Mouse (Mus musculus): ENCODE results near the gene Hsd3b7. TPM values are rescaled to one million over a fixed set of nuclear protein-coding genes. Genes with fewer than 3 reads are reported as not detected.

Hsd3b7 gene
- total RNA-seq, 1 experiment, result 14.7 TPM

DNA sequence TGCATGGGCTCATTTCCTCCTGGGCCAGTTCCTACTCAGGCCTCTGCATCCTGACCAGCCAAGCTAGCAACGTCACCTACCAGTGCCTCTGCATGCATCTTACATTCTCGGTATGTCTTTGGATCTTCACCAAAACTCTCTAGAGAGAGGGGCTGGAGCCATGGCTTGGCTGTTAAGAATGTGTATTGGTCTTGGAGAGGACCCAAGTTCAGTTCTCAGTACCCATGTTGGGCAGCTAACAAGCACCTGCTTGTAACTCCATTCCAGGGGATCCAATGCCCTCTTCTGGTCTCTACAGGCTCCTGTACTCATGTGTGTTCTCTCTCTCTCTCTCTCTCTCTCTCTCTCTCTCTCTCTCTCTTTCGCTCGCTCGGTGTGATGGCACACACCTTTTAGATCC is 17.4 kb downstream of the Hsd3b7 start:
- Histone ChIP-seq H3K4me1 (ENCODE audit: control insufficient read depth in 2 of 2, insufficient read depth in 2 of 2, low read length in 2 of 2, poor library complexity in 1 of 2) (peaks cover 1 to 14% of the 10 kb centered on the region in 2 experiments; a peak in 2 of 4 replicates), H3K27ac (ENCODE audit: insufficient read depth, low read depth, low read length, poor library complexity, severe bottlenecking) (no peak overlapping the region), H3K4me3 (ENCODE audit: insufficient read depth in 1 of 2, low read depth in 1 of 2, low read length in 2 of 2, poor library complexity in 1 of 2, severe bottlenecking in 1 of 2) (no peak overlapping the region), H3K9ac (ENCODE audit: insufficient read depth, low read depth, low read length, poor library complexity, severe bottlenecking) (no peak overlapping the region), H3K9me3 (ENCODE audit: control insufficient read depth, insufficient read depth, low read depth, low read length) (no peaks in the 10 kb centered on the region), H3K36me3 (ENCODE audit: control insufficient read depth, insufficient read depth, low read length, poor library complexity, severe bottlenecking) (no peaks in the 10 kb centered on the region)
- DNase-seq (ENCODE audit: low read depth, low spot score), result no peak
- in situ Hi-C loops (cut with MboI; ENCODE audit: low sequenced_read_pairs in 2 of 2, unreplicated experiment in 2 of 2), result no loop called here
- no peak for TF ChIP-seq ZC3H11A (IDR thresholded peaks at IDR 0.05; ENCODE audit: borderline replicate concordance, low read depth, low read length)
- no peak for TF ChIP-seq CHD2 (IDR thresholded peaks at IDR 0.05; ENCODE audit: low read depth, low read length)
- TF ChIP-seq MAFK (IDR thresholded peaks at IDR 0.05; ENCODE audit: insufficient read depth, low read depth, low read length), result no peak
- no peak for TF ChIP-seq ZNF384 (IDR thresholded peaks at IDR 0.05; ENCODE audit: low read depth, low read length)
- TF ChIP-seq HCFC1 (IDR thresholded peaks at IDR 0.05; ENCODE audit: borderline replicate concordance, insufficient read depth, low read length), result no peak

- in situ Hi-C loops (cut with MboI; ENCODE audit: low sequenced_read_pairs in 2 of 2, unreplicated experiment in 2 of 2), result no loop called here
- TF ChIP-seq ZNF384 (IDR thresholded peaks at IDR 0.05; ENCODE audit: low read depth, low read length), result no peak
- no peak for TF ChIP-seq HCFC1 (IDR thresholded peaks at IDR 0.05; ENCODE audit: borderline replicate concordance, insufficient read depth, low read length)
- TF ChIP-seq ZC3H11A (IDR thresholded peaks at IDR 0.05; ENCODE audit: borderline replicate concordance, low read depth, low read length), result no peak
- no peak for TF ChIP-seq CHD2 (IDR thresholded peaks at IDR 0.05; ENCODE audit: low read depth, low read length)
- TF ChIP-seq MAFK (IDR thresholded peaks at IDR 0.05; ENCODE audit: insufficient read depth, low read depth, low read length), result no peak
- Histone ChIP-seq H3K9me3 (ENCODE audit: control insufficient read depth, insufficient read depth, low read depth, low read length) (no peaks in the 10 kb centered on the region), H3K4me3 (ENCODE audit: insufficient read depth in 1 of 2, low read depth in 1 of 2, low read length in 2 of 2, poor library complexity in 1 of 2, severe bottlenecking in 1 of 2) (no peak overlapping the region), H3K36me3 (ENCODE audit: control insufficient read depth, insufficient read depth, low read length, poor library complexity, severe bottlenecking) (no peaks in the 10 kb centered on the region), H3K27ac (ENCODE audit: insufficient read depth, low read depth, low read length, poor library complexity, severe bottlenecking) (no peak overlapping the region), H3K4me1 (ENCODE audit: control insufficient read depth in 2 of 2, insufficient read depth in 2 of 2, low read length in 2 of 2, poor library complexity in 1 of 2) (peaks cover 0 to 7% of the 10 kb centered on the region in 2 experiments; a peak in 1 of 4 replicates), H3K9ac (ENCODE audit: insufficient read depth, low read depth, low read length, poor library complexity, severe bottlenecking) (no peak overlapping the region)
- no peak for DNase-seq (ENCODE audit: low read depth, low spot score)
Measured at GRCm38 (mm10) chr7:127820836-127821509, 20.6 kb downstream of the Hsd3b7 start.

DNA sequence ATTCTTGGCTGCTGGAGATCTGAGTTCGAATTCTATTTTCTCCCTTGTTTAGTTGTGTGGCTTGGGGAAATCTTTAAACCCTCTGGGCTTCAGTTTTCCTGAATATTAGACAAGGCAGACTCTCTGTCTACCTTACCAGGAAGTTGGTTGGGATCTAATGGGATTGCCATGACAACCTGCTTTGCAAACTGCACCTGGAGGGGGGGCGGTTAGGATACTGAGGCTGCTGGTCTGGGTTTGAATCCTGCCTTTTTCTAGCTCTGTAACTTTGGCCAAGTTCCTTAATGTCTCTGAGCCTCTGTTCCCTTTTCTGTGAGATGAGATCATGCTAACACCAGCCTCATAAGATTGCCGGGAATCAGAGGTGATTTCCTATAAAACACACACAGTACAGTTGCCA is 22.1 kb downstream of the Hsd3b7 start:
- Histone ChIP-seq H3K27ac (ENCODE audit: insufficient read depth, low read depth, low read length, poor library complexity, severe bottlenecking) (no peak overlapping the region), H3K4me1 (ENCODE audit: control insufficient read depth in 2 of 2, insufficient read depth in 2 of 2, low read length in 2 of 2, poor library complexity in 1 of 2) (peaks cover 0 to 2% of the 10 kb centered on the region in 2 experiments; a peak in 1 of 4 replicates), H3K9ac (ENCODE audit: insufficient read depth, low read depth, low read length, poor library complexity, severe bottlenecking) (no peak overlapping the region), H3K4me3 (ENCODE audit: insufficient read depth in 1 of 2, low read depth in 1 of 2, low read length in 2 of 2, poor library complexity in 1 of 2, severe bottlenecking in 1 of 2) (no peak overlapping the region), H3K9me3 (ENCODE audit: control insufficient read depth, insufficient read depth, low read depth, low read length) (no peaks in the 10 kb centered on the region), H3K36me3 (ENCODE audit: control insufficient read depth, insufficient read depth, low read length, poor library complexity, severe bottlenecking) (no peaks in the 10 kb centered on the region)
- DNase-seq (ENCODE audit: low read depth, low spot score), result no peak
- in situ Hi-C loops (cut with MboI; ENCODE audit: low sequenced_read_pairs in 2 of 2, unreplicated experiment in 2 of 2), result no loop called here
- TF ChIP-seq ZNF384 (IDR thresholded peaks at IDR 0.05; ENCODE audit: low read depth, low read length), result no peak
- no peak for TF ChIP-seq ZC3H11A (IDR thresholded peaks at IDR 0.05; ENCODE audit: borderline replicate concordance, low read depth, low read length)
- TF ChIP-seq HCFC1 (IDR thresholded peaks at IDR 0.05; ENCODE audit: borderline replicate concordance, insufficient read depth, low read length), result no peak
- no peak for TF ChIP-seq MAFK (IDR thresholded peaks at IDR 0.05; ENCODE audit: insufficient read depth, low read depth, low read length)
- no peak for TF ChIP-seq CHD2 (IDR thresholded peaks at IDR 0.05; ENCODE audit: low read depth, low read length)

DNA sequence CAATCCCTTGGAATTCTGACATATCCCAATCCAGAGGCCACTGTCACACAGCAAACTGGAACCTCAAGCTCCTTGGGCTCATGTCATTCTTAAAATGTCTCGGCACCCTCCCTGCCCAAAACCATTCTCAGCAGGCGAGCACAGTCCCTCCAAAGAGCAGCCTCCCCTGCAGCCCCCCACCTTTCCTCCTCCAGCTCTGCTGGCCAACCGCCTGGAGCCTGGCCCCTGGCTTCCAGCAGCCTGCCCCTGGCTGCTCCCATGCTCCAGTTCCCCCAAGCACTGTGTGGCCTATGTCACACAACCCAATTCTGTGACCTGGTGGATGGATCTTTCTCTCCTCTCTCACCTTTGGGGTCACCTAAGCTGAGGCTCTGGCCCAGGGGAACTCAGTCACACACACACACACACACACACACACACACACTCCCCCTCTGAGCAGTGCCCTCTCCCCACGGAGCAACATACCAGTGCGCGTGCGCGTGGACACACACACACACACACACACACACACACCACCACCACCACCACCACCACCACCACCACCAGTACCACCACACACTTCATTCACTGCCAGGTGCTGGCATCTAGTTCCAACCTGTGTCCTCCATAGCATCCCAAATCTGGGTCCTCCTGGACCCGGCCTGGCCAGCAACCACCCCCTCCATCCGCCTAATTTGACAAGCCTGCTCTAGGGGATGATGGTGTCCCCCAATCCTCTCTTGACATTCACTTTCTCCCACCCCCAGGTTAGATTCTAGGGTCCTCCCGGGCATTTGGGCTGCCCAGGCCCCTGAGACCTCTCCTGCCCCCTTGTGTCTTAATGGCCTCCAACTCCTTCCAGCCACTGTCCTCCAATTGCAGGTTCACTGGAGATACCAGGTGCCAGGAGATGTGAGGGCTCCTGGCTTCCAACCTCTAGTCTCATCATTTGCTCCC is 23.1 kb downstream of the Hsd3b7 start:
- H3K9me3 ChIP-seq (ENCODE audit: control insufficient read depth, insufficient read depth, low read depth, low read length), result no peaks in the 10 kb centered on the region
- H3K4me3 ChIP-seq (ENCODE audit: insufficient read depth in 1 of 2, low read depth in 1 of 2, low read length in 2 of 2, poor library complexity in 1 of 2, severe bottlenecking in 1 of 2), result peak overlapping the region; percentile 79 to 83
- peaks cover 0 to 2% of the 10 kb centered on the region in 2 experiments; a peak in 1 of 4 replicates for H3K4me1 ChIP-seq (ENCODE audit: control insufficient read depth in 2 of 2, insufficient read depth in 2 of 2, low read length in 2 of 2, poor library complexity in 1 of 2)
- no peak overlapping the region; the same call in 1 of the 2 replicates for H3K9ac ChIP-seq (ENCODE audit: insufficient read depth, low read depth, low read length, poor library complexity, severe bottlenecking)
- in situ Hi-C loops (cut with MboI; ENCODE audit: low sequenced_read_pairs in 2 of 2, unreplicated experiment in 2 of 2), result no loop called here
- no peak for DNase-seq (ENCODE audit: low read depth, low spot score)
- TF ChIP-seq ZC3H11A (IDR thresholded peaks at IDR 0.05; ENCODE audit: borderline replicate concordance, low read depth, low read length) (no peak), HCFC1 (IDR thresholded peaks at IDR 0.05; ENCODE audit: borderline replicate concordance, insufficient read depth, low read length) (no peak), CHD2 (IDR thresholded peaks at IDR 0.05; ENCODE audit: low read depth, low read length) (no peak), ZNF384 (IDR thresholded peaks at IDR 0.05; ENCODE audit: low read depth, low read length) (no peak), MAFK (IDR thresholded peaks at IDR 0.05; ENCODE audit: insufficient read depth, low read depth, low read length) (no peak)
- H3K36me3 ChIP-seq (ENCODE audit: control insufficient read depth, insufficient read depth, low read length, poor library complexity, severe bottlenecking), result no peaks in the 10 kb centered on the region
- no peak overlapping the region for H3K27ac ChIP-seq (ENCODE audit: insufficient read depth, low read depth, low read length, poor library complexity, severe bottlenecking)

All from ES-E14 (cell line).